Mouse (Mus musculus) layer of hippocampus, postnatal 25 days (tissue): Measurements from ENCODE around the gene Sgca. TPM values are rescaled to one million over a fixed set of nuclear protein-coding genes. Genes with fewer than 3 reads are reported as not detected.

ENCODE experiments used
- DNase-seq, 2 experiments: peaks; one replicate each; pipeline ENCODE4 v3.0.0; 2022; ENCODE audit warnings: mixed read lengths in 2 of 2, low spot score in 1 of 2; ENCODE audit errors: extremely low spot score in 1 of 2
- total RNA-seq, 2 experiments: library from RNA; stranded (reverse); gene quantifications; 2 replicates each; pipeline ENCODE4 v1.2.3; 2021

Gene Sgca
- total RNA-seq, 2 experiments from 2014 or later = 0.44 to 0.45 TPM

DNA sequence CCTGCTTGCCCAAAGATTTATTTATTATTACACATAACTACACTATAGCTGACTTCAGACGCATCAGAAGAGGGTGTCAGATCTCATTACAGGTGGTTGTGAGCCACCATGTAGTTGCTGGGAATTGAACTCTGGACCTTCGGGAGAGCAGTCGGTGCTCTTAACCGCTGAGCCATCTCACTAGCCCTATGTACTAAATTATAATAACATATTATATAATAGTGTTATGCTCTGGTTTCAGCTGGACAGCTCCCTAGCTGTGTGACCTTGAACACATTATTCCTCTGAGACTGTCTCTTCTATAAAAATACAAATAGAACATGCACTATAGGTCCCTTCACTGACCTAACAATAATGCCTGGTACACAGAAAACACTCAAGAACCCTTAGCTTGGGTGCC lies 51.1 kb downstream of the Sgca start:
- no peak for DNase-seq

- no peak for DNase-seq
Measured at GRCm38 (mm10) chr11:94920996-94921401, 55.1 kb downstream of the Sgca start.

DNA sequence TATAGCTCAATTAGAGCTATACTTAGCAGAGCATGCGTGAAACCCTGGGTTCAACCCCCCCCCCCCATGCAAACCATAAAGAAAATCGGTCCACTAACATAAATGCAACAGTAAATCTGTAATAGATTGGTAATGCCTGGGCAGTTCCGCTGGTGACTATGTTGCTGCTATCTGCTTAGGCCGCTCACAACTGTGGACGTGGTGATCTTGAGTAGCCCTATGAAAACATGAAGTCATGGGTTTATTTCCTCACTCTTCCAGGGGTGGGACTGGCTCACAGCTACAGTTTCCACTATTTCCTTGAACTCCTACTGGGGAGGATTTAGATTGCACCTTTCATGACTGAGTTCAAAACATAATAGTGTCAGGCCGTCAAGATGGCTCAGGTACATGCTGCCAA lies 58.4 kb downstream of the Sgca start:
- no peak for DNase-seq

DNA sequence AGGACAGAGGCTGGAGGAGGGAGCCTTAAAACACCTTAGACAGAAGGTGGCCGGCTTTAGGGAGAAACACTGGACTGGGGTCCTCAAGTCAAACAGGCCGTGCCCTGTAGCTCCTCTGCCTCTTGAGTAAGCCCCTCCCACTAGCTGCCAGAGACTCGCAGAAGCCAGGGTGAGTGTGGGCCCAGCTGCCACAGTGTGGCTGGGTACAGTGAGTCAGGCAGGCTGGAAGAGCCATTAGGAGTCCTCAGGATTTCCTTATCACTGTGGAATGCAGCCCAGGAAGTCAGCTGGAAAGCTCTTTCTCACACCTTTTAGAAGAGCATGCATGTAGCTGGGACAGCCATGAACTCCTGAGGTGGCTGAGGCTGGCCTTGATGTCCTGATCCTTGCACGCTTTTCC lies 59.6 kb downstream of the Sgca start:
- no peak for DNase-seq

- DNase-seq = peak in 1 of 2 experiments; percentile 29
Measured at GRCm38 (mm10) chr11:94915675-94916403, 60.3 kb downstream of the Sgca start.

DNA sequence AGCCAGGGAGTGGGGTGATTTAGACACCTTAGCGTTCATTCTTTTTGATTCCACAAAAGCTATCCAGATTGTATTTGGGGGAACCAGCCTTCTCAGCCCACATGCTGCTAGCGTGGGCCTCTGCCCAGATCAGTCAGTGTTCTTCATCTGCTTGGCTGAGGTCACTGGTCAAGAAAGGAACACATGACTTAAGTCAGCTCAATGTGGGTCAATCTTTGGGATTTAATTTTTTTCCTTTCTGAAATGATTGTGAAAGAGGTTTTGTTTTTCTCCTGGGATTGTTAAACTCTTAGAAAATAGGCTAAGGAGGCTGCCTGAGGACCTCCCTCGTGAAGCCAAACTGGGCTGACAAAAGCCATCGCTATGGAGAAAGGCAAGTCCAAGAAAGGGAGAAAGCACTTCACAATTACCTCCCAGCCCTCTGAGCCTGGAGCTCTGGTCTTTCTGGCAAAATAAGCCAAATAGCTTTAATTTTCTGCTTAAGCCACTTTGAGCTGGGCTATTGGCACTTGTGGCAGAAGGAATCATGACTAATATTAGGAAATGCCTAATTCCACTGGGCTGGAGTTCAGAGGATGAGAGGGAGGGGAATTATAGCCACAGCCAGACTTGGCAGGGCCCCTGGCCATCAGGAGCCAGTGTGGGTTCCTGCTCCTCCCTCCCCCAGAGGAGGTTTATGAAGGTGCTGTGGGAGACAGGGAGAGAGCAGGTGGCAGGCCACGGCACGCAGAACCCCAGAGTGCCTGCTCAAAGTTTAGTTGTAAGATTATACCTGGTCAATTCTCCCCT lies 62.6 kb downstream of the Sgca start:
- DNase-seq = no peak

Other genes starting within 250 kb of the Sgca start
- gene Cdc34b, start 234.5 kb downstream of the Sgca start, total RNA-seq = under 1 TPM in 1 of 2 experiments, not detected in 1; 0.22 TPM
- not detected for gene Tmem92, start 193.6 kb downstream of the Sgca start, total RNA-seq
- 10 to 100 TPM; 18.5 to 19.2 TPM for gene Col1a1, start 40.1 kb downstream of the Sgca start, total RNA-seq
- gene Hils1, start 8.7 kb downstream of the Sgca start, total RNA-seq = not detected
- gene Ppp1r9b, start 14.7 kb upstream of the Sgca start, total RNA-seq = 100 to 1,000 TPM; 926 to 939 TPM
- gene Samd14, start 33.6 kb upstream of the Sgca start, total RNA-seq = 10 to 100 TPM; 48.4 to 49.1 TPM
- 100 to 1,000 TPM; 114 to 118 TPM for gene Pdk2, start 65.0 kb upstream of the Sgca start, total RNA-seq
- 10 to 100 TPM; 11.7 to 15.6 TPM for gene Itga3, start 100.5 kb upstream of the Sgca start, total RNA-seq
- not detected for gene Dlx3, start 143.8 kb upstream of the Sgca start, total RNA-seq
- gene Dlx4, start 169.9 kb upstream of the Sgca start, total RNA-seq = not detected